Mouse (Mus musculus) MEL (cell line): ENCODE measurements around the gene Trim67. TPM values are rescaled to one million over a fixed set of nuclear protein-coding genes. Genes with fewer than 3 reads are reported as not detected.
A peak's percentile ranks its signal among the peaks of the same experiment; 100 is the strongest.

Experiments
- DNase-seq: peaks from one replicate; pipeline ENCODE4 v3.0.0; 2011; ENCODE audit warnings: low read depth, low spot score
- H3K27ac ChIP-seq: 2 replicates; pipeline ENCODE4 v1.5.1; 2012; ENCODE audit warnings: low read depth, mild to moderate bottlenecking, control low read depth, low read length, moderate library complexity; ENCODE audit not compliant: control insufficient read depth
- H3K27me3 ChIP-seq, 2 experiments: fragments of 150-350 bp in 1 of 2; sonication (generic) in 1 of 2; 2 replicates each; pipeline ENCODE4 v1.6.1; 2012; ENCODE audit warnings: low read length in 2 of 2, mild to moderate bottlenecking in 2 of 2, improper control_type of control experiment in 1 of 2, moderate library complexity in 1 of 2; ENCODE audit not compliant: insufficient read depth in 2 of 2, control insufficient read depth in 1 of 2
- H3K36me3 ChIP-seq, 2 experiments: 2 replicates each; pipeline ENCODE4 v1.6.1; 2012 to 2014; ENCODE audit warnings: low read length in 2 of 2, improper control_type of control experiment in 1 of 2, inconsistent platforms in 1 of 2, mild to moderate bottlenecking in 1 of 2; ENCODE audit not compliant: insufficient read depth in 2 of 2, control insufficient read depth in 1 of 2
- H3K4me1 ChIP-seq, 2 experiments: fragments of 150-350 bp in 1 of 2; sonication (generic) in 1 of 2; 2 replicates each; pipeline ENCODE4 v1.6.1; 2012; ENCODE audit warnings: low read length in 2 of 2, improper control_type of control experiment in 1 of 2, mild to moderate bottlenecking in 1 of 2; ENCODE audit not compliant: insufficient read depth in 2 of 2, control insufficient read depth in 1 of 2
- H3K4me3 ChIP-seq, 2 experiments: fragments of 150-350 bp in 1 of 2; sonication (generic) in 1 of 2; 2 replicates each; pipeline ENCODE4 v1.5.1; 2012; ENCODE audit warnings: low read depth in 2 of 2, low read length in 2 of 2, mild to moderate bottlenecking in 2 of 2, moderate library complexity in 2 of 2, control low read depth in 1 of 2, improper control_type of control experiment in 1 of 2; ENCODE audit not compliant: control insufficient read depth in 1 of 2, insufficient read depth in 1 of 2
- H3K79me2 ChIP-seq: 2 replicates; pipeline ENCODE4 v1.6.1; 2012; ENCODE audit warnings: mild to moderate bottlenecking, low read length, moderate library complexity; ENCODE audit not compliant: control insufficient read depth, poor library complexity, insufficient read depth
- H3K9ac ChIP-seq: 2 replicates; pipeline ENCODE4 v1.6.1; 2012; ENCODE audit warnings: low read depth, mild to moderate bottlenecking, control low read depth, low read length, moderate library complexity; ENCODE audit not compliant: control insufficient read depth, poor library complexity, severe bottlenecking
- H3K9me3 ChIP-seq: fragments of 150-350 bp; sonication (generic); replicated peaks from 2 replicates; pipeline ENCODE4 v1.6.1; 2012; ENCODE audit warnings: mild to moderate bottlenecking, low read length, improper control_type of control experiment, moderate library complexity; ENCODE audit not compliant: insufficient read depth
- BHLHE40 ChIP-seq: IDR thresholded peaks from 2 replicates; pipeline ENCODE4 v1.6.1; 2012; ENCODE audit warnings: low read depth, mild to moderate bottlenecking, inconsistent platforms, low read length, improper control_type of control experiment, borderline replicate concordance
- CHD1 ChIP-seq: IDR thresholded peaks from 2 replicates; pipeline ENCODE4 v1.6.1; 2012; ENCODE audit warnings: low read depth, mild to moderate bottlenecking, inconsistent platforms, low read length, improper control_type of control experiment
- E2F4 ChIP-seq: IDR thresholded peaks from 2 replicates; pipeline ENCODE4 v1.6.1; 2011; ENCODE audit warnings: low read depth, low read length, improper control_type of control experiment, borderline replicate concordance
- ELF1 ChIP-seq: IDR thresholded peaks from 2 replicates; pipeline ENCODE4 v1.6.1; 2014; ENCODE audit warnings: low read depth, mild to moderate bottlenecking, inconsistent platforms, low read length, improper control_type of control experiment, moderate library complexity
- EP300 ChIP-seq, 2 experiments: IDR thresholded peaks; 2 replicates each; pipeline ENCODE4 v1.6.1; 2011; ENCODE audit warnings: improper control_type of control experiment in 2 of 2, low read length in 2 of 2, low read depth in 1 of 2, mild to moderate bottlenecking in 1 of 2
- ETS1 ChIP-seq: IDR thresholded peaks from 2 replicates; pipeline ENCODE4 v1.6.1; 2012; ENCODE audit warnings: low read depth, mild to moderate bottlenecking, inconsistent platforms, low read length, improper control_type of control experiment, moderate library complexity
- GABPA ChIP-seq: IDR thresholded peaks from 2 replicates; pipeline ENCODE4 v1.6.1; 2012; ENCODE audit warnings: low read depth, mild to moderate bottlenecking, inconsistent platforms, low read length, improper control_type of control experiment, moderate library complexity
- GATA1 ChIP-seq: IDR thresholded peaks from 2 replicates; pipeline ENCODE4 v1.6.1; 2011; ENCODE audit warnings: low read depth, low read length, improper control_type of control experiment
- HCFC1 ChIP-seq: IDR thresholded peaks from 2 replicates; pipeline ENCODE4 v1.6.1; 2012; ENCODE audit warnings: low read depth, mild to moderate bottlenecking, inconsistent platforms, low read length, improper control_type of control experiment, moderate library complexity
- MAX ChIP-seq: IDR thresholded peaks from 2 replicates; pipeline ENCODE4 v1.6.1; 2011; ENCODE audit warnings: low read length, improper control_type of control experiment
- MEF2A ChIP-seq: IDR thresholded peaks from 2 replicates; pipeline ENCODE4 v1.6.1; 2014; ENCODE audit warnings: low read depth, mild to moderate bottlenecking, inconsistent platforms, low read length, improper control_type of control experiment; ENCODE audit not compliant: poor library complexity, insufficient replicate concordance, severe bottlenecking; ENCODE audit errors: extremely low read depth
- MXI1 ChIP-seq: IDR thresholded peaks from 2 replicates; pipeline ENCODE4 v1.6.1; 2011; ENCODE audit warnings: mild to moderate bottlenecking, low read depth, low read length, improper control_type of control experiment
- MYB ChIP-seq: IDR thresholded peaks from 2 replicates; pipeline ENCODE4 v1.6.1; 2011; ENCODE audit warnings: mild to moderate bottlenecking, low read depth, low read length, improper control_type of control experiment
- NELFE ChIP-seq: IDR thresholded peaks from 2 replicates; pipeline ENCODE4 v1.6.1; 2011; ENCODE audit warnings: low read depth, low read length, improper control_type of control experiment
- POLR2A ChIP-seq, 2 experiments: IDR thresholded peaks; 2 replicates each; pipeline ENCODE4 v1.6.1; 2011 to 2012; ENCODE audit warnings: low read length in 2 of 2, mild to moderate bottlenecking in 2 of 2, control low read depth in 1 of 2, improper control_type of control experiment in 1 of 2, low read depth in 1 of 2, moderate library complexity in 1 of 2; ENCODE audit not compliant: control insufficient read depth in 1 of 2, insufficient read depth in 1 of 2, poor library complexity in 1 of 2
- POLR2AphosphoS2 ChIP-seq: IDR thresholded peaks from 2 replicates; pipeline ENCODE4 v1.6.1; 2011; ENCODE audit warnings: low read length, improper control_type of control experiment
- POLR2AphosphoS5 ChIP-seq: IDR thresholded peaks from 2 replicates; pipeline ENCODE4 v1.6.1; 2012; ENCODE audit warnings: low read depth, borderline replicate concordance, mild to moderate bottlenecking, inconsistent platforms, low read length, moderate library complexity, mixed read lengths
- RCOR1 ChIP-seq: IDR thresholded peaks from 2 replicates; pipeline ENCODE4 v1.6.1; 2012; ENCODE audit warnings: low read depth, mild to moderate bottlenecking, inconsistent platforms, low read length, improper control_type of control experiment
- SIN3A ChIP-seq: IDR thresholded peaks from 2 replicates; pipeline ENCODE4 v1.6.1; 2012; ENCODE audit warnings: low read length, improper control_type of control experiment, inconsistent platforms
- TAL1 ChIP-seq: IDR thresholded peaks from 2 replicates; pipeline ENCODE4 v1.6.1; 2012; ENCODE audit warnings: mild to moderate bottlenecking, inconsistent platforms, low read length, moderate library complexity, mixed read lengths
- TBP ChIP-seq: IDR thresholded peaks from 2 replicates; pipeline ENCODE4 v1.8.0; 2011; ENCODE audit warnings: low read depth, low read length, improper control_type of control experiment
- TCF12 ChIP-seq: IDR thresholded peaks from 2 replicates; pipeline ENCODE4 v1.6.1; 2014; ENCODE audit warnings: low read depth, mild to moderate bottlenecking, inconsistent platforms, low read length, improper control_type of control experiment, moderate library complexity
- USF2 ChIP-seq, 2 experiments: IDR thresholded peaks; 2 replicates each; pipeline ENCODE4 v1.6.1; 2011 to 2012; ENCODE audit warnings: improper control_type of control experiment in 2 of 2, low read length in 2 of 2, borderline replicate concordance in 1 of 2, inconsistent platforms in 1 of 2, low read depth in 1 of 2, mild to moderate bottlenecking in 1 of 2; ENCODE audit not compliant: insufficient read depth in 1 of 2
- ZC3H11A ChIP-seq: IDR thresholded peaks from 2 replicates; pipeline ENCODE4 v1.6.1; 2012; ENCODE audit warnings: low read depth, mild to moderate bottlenecking, inconsistent platforms, low read length, improper control_type of control experiment
- ZKSCAN1 ChIP-seq: IDR thresholded peaks from 2 replicates; pipeline ENCODE4 v1.6.1; 2012; ENCODE audit warnings: low read depth, mild to moderate bottlenecking, inconsistent platforms, low read length, improper control_type of control experiment, moderate library complexity
- polyA plus RNA-seq, 2 experiments: library from polyadenylated mRNA; stranded (reverse) in 1 of 2; unstranded in 1 of 2; fragments of >175 nt in 1 of 2; fragments of >200 nt in 1 of 2; gene quantifications; 2 replicates each; pipeline versions ENCODE4 v1.2.1 to v1.2.4; 2012; ENCODE audit warnings: low replicate concordance in 2 of 2, low read depth in 1 of 2; ENCODE audit not compliant: insufficient read length in 2 of 2, insufficient read depth in 1 of 2, missing spikeins in 1 of 2
- total RNA-seq: library from RNA; depleted of rRNA; stranded (reverse); fragments of 300-350 nt; gene quantifications from 2 replicates; pipeline ENCODE4 v1.2.3, GENCODE M21; 2012

The Trim67 gene
- total and polyA plus RNA-seq, 3 experiments = 0.06 TPM; not detected in 2

DNA sequence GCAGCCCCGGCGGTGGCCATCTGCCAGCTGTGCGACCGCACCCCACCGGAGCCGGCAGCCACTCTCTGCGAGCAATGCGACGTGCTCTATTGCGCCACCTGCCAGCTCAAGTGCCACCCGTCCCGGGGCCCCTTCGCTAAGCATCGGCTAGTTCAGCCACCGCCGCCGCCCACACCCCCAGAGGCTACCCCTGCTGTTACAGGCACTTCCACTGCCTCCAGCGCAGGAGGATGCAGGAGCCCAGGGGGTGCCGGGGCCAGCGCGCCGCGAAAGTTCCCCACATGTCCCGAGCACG, 1.5 kb downstream of the Trim67 start:
- Histone ChIP-seq H3K9me3 (no peaks in the 10 kb centered on the region), H3K9ac (no peak overlapping the region), H3K27ac (no peak overlapping the region), H3K4me3 (no peak overlapping the region), H3K27me3 (no peaks in the 10 kb centered on the region), H3K36me3 (no peaks in the 10 kb centered on the region), H3K4me1 (peaks cover 0 to 13% of the 10 kb centered on the region in 2 experiments; a peak in 2 of 4 replicates), H3K79me2 (no peaks in the 10 kb centered on the region)
- DNase-seq = no peak
- TF ChIP-seq POLR2AphosphoS5 = no peak
- TF ChIP-seq MEF2A = no peak
- TF ChIP-seq CHD1 = no peak

DNA sequence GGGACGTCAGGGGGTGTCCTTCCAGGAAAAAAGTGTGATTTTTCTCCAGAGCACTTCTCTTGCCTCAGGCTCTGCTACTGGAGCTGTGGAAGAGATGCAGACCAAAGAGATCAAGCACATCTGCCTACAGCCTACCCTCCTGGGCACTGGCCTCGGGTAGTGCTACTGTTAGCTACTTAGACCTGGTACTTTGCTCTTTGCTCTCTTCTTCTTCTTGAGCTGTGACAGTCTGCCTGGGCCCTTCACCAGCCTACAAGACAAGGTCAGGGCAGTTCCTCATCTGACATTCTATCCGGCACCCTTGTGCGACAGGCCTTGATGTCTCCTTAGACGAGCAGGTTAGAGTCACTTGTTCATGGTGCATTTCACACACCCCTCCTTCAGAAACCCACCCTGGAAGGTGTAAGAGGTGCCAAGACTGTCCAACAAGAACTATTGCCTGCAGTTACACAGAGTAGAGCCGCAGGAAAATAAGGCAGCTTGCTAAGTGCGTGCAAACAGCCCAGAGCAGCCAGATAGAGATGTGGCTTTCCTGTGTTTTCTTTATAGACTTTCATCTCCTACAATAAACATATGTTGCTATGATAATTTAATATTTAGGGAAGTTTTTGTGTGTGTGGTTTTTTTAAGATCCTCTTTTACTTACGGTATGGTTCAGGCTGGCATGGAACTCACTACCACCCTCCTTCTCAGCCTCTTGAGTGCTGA, 3.0 kb downstream of the Trim67 start:
- Histone ChIP-seq H3K27me3 (no peaks in the 10 kb centered on the region), H3K79me2 (no peaks in the 10 kb centered on the region), H3K4me1 (peaks cover 0 to 6% of the 10 kb centered on the region in 2 experiments; a peak in 1 of 4 replicates), H3K27ac (no peak overlapping the region), H3K36me3 (no peaks in the 10 kb centered on the region), H3K4me3 (no peak overlapping the region), H3K9ac (no peak overlapping the region), H3K9me3 (no peaks in the 10 kb centered on the region)
- DNase-seq = peak; percentile 53
- TF ChIP-seq GATA1 (peak; percentile 42), EP300 (IDR thresholded peaks at IDR 0.05; ENCODE audit: low read depth in 1 of 2, low read length in 2 of 2) (peak; percentile 52 to 58; a peak in 3 of 4 replicates), TAL1 (peak; percentile 22; the same call in 1 of the 2 replicates), TCF12 (0 out of 2 replicates have a peak, but pooled peaks have one; percentile 11), ZKSCAN1 (no peak), E2F4 (no peak), ETS1 (0 out of 2 replicates have a peak, but pooled peaks have one; percentile 8), RCOR1 (0 out of 2 replicates have a peak, but pooled peaks have one; percentile 23)

DNA sequence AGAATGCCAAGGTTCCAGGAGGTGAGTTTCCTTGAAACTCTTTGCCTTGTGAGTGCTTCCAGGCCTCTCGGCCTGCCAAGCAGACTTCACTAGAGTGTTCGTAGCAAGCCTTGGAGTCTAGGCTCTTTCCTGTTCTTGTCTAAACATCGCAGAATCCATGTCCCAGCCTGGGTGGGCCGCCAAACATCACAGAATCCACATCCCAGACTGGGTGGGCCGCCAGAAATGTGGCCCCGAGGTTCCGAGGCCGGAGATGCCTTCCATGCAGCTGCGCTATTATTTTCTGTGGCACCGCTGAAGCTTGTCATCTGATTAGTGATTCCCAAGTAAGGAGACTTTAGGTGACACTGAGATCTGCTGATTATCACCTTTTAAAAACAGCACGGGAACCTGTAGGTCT, 7.7 kb downstream of the Trim67 start:
- Histone ChIP-seq H3K27me3 (no peaks in the 10 kb centered on the region), H3K36me3 (no peaks in the 10 kb centered on the region), H3K79me2 (no peaks in the 10 kb centered on the region), H3K4me3 (no peak overlapping the region), H3K9me3 (no peaks in the 10 kb centered on the region), H3K9ac (no peak overlapping the region), H3K27ac (no peak overlapping the region), H3K4me1 (peaks cover 0 to 8% of the 10 kb centered on the region in 2 experiments; a peak in 3 of 4 replicates)
- DNase-seq = no peak
- TF ChIP-seq USF2 (IDR thresholded peaks at IDR 0.05; ENCODE audit: borderline replicate concordance in 1 of 2, insufficient read depth in 1 of 2, low read depth in 1 of 2, low read length in 2 of 2) (no peak), GABPA (no peak), POLR2AphosphoS2 (no peak), MYB (no peak), ZC3H11A (no peak), E2F4 (no peak), TCF12 (no peak), TBP (no peak), SIN3A (no peak), MEF2A (no peak), BHLHE40 (no peak), NELFE (no peak), MAX (no peak), ETS1 (no peak), ELF1 (no peak), MXI1 (no peak), HCFC1 (no peak), POLR2A (IDR thresholded peaks at IDR 0.05; ENCODE audit: control insufficient read depth in 1 of 2, insufficient read depth in 1 of 2, low read depth in 1 of 2, low read length in 2 of 2, poor library complexity in 1 of 2) (no peak)
